Mouse (Mus musculus) intestine, embryonic 14.5 days (tissue): Measurements from ENCODE around the gene Ppif. TPM values are rescaled to one million over a fixed set of nuclear protein-coding genes. Genes with fewer than 3 reads are reported as not detected.

Experiments used
- ATAC-seq: fragments of 200-750 bp; cut with Nextera tagmentation; replicated peaks from 2 replicates; pipeline ENCODE4 v1.8.0; 2017; ENCODE audit warnings: low read depth, moderate number of reproducible peaks, moderate TSS enrichment, moderate library complexity; ENCODE audit not compliant: low FRiP score, low TSS enrichment
- DNase-seq: peaks from one replicate; pipeline ENCODE4 v3.0.0-alpha.2; 2018; ENCODE audit warnings: low spot score
- H3K27ac ChIP-seq: fragments of 300-500 bp; sonication (generic); 2 replicates; pipeline ENCODE4 v1.5.1; 2014; ENCODE audit warnings: low read depth, mild to moderate bottlenecking, control low read depth
- H3K27me3 ChIP-seq: fragments of 300-500 bp; sonication (generic); replicated peaks from 2 replicates; pipeline ENCODE4 v1.6.1; 2014; ENCODE audit warnings: low read length, control low read depth; ENCODE audit not compliant: control insufficient read depth, insufficient read depth
- H3K36me3 ChIP-seq: fragments of 300-500 bp; sonication (generic); 2 replicates; pipeline ENCODE4 v1.6.1; 2014; ENCODE audit warnings: low read length, control low read depth; ENCODE audit not compliant: control insufficient read depth, insufficient read depth
- H3K4me1 ChIP-seq: fragments of 300-500 bp; sonication (generic); replicated peaks from 2 replicates; pipeline ENCODE4 v1.6.1; 2014; ENCODE audit warnings: low read length, control low read depth, mixed read lengths; ENCODE audit not compliant: control insufficient read depth, insufficient read depth
- H3K4me2 ChIP-seq: fragments of 300-500 bp; sonication (generic); 2 replicates; pipeline ENCODE4 v1.6.1; 2014; ENCODE audit warnings: low read length
- H3K4me3 ChIP-seq: fragments of 300-500 bp; sonication (generic); 2 replicates; pipeline ENCODE4 v1.5.1; 2014; ENCODE audit warnings: low read depth, low read length, control low read depth, mixed read lengths
- H3K9ac ChIP-seq: fragments of 300-500 bp; sonication (generic); 2 replicates; pipeline ENCODE4 v1.6.1; 2014; ENCODE audit warnings: mild to moderate bottlenecking, low read length
- H3K9me3 ChIP-seq: fragments of 300-500 bp; sonication (generic); 2 replicates; pipeline ENCODE4 v1.6.1; 2016; ENCODE audit warnings: low read length, control low read depth; ENCODE audit not compliant: control insufficient read depth
- WGBS: fragments of 180-500 bp; shearing (Covaris S2); extraction: QIAGEN DNeasy Blood & Tissue Kit; methylation state at CpG from one replicate; pipeline ENCODE4 v1.1.7; 2014; 5-methylcytosine and 5-hydroxymethylcytosine counted together
- polyA plus RNA-seq: library from polyadenylated mRNA; unstranded; fragments of >200 nt; fragmentation: Nextera tagmentation; extraction: Ambion mirVana; gene quantifications from 2 replicates; pipeline ENCODE4 v1.2.1, GENCODE M21; 2014

Gene Ppif
- polyA plus RNA-seq = 71.2 and 71.4 TPM in 2 replicates

DNA sequence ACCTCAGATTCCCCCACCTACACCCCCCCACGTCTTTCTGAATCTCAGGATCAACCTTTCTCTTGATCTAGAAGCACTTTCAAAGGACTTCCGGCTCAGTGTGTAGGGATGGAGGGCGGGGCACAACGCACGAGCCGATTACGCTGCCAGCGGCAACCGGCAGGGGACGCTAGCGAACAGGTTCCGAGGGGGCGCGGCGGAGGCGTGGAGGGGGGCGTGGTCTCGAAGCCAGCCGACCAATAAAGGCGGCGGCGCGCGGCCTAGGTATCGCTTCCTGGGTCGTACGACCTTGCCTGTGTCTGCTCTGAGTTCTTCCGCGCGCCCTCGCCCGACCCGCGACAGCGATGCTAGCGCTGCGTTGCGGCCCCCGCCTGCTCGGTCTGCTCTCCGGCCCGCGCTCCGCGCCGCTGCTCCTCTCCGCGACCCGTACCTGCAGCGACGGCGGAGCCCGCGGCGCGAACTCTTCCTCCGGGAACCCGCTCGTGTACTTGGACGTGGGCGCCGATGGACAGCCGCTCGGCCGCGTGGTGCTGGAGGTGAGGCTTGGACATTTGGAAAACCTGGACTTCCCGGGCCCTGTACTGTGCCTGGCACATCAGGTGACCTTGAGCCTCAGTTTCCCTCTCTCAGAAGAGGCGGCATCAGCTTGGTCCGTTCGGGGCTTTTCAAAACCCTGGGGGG is at the start of gene Ppif:
Ppif (plus strand) TSS at position 267 of the 681 bp plus-strand sequence.
- WGBS = under 1% methylated on average over 70 of the region's 70 CpGs
- ATAC-seq = peak; percentile 88

GRCm38 (mm10) chr14:25645717-25646116 is 48.2 kb upstream of the Ppif start:
- Histone ChIP-seq H3K4me2 (no peak overlapping the region), H3K27ac (no peak overlapping the region), H3K4me3 (no peak overlapping the region), H3K36me3 (peaks cover 78% of the 10 kb centered on the region), H3K9ac (no peak overlapping the region), H3K9me3 (no peaks in the 10 kb centered on the region), H3K27me3 (no peaks in the 10 kb centered on the region), H3K4me1 (no peaks in the 10 kb centered on the region)
- WGBS = 94% methylated on average over 9 of the region's 9 CpGs
- ATAC-seq (no peak), DNase-seq (no peak)

More for the DNA sequence above, at the start of gene Ppif:
- Histone ChIP-seq H3K36me3 (peaks cover 33% of the 10 kb centered on the region), H3K9ac (peak within 1 kb of the TSS; percentile 70), H3K4me3 (peak within 1 kb of the TSS; percentile 74), H3K27me3 (no peaks in the 10 kb centered on the region), H3K4me1 (peaks cover 15% of the 10 kb centered on the region), H3K9me3 (no peaks in the 10 kb centered on the region), H3K4me2 (peak within 1 kb of the TSS; percentile 83), H3K27ac (peak within 1 kb of the TSS; percentile 25)
- peak; percentile 100 for DNase-seq

DNA sequence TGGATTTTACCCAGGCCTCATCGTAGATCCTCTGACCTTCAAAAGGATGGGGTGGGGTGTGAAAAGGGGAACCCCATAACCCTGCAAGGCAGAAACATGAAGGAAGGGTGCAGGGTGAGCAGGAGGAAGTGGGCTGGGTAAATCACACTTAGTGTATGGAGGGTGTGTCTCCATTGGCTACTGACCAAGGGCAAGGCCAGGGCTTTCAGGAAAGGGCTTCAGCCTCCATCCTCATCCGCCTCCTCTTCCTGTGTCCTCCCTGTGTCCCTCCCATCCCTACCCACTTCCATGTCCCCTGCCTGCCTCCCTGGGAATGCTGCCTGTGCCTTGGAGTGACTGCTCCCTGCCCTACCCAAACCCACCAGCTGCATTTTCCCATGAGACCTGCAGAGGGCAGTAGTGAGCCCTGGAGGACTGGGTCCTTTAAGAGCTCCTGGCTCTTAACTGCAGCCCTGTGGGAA is 47.8 kb upstream of the Ppif start:
- H3K9me3 ChIP-seq = no peaks in the 10 kb centered on the region
- peaks cover 82% of the 10 kb centered on the region for H3K36me3 ChIP-seq
- no peak for ATAC-seq
- no peaks in the 10 kb centered on the region for H3K4me1 ChIP-seq
- H3K9ac ChIP-seq = no peak overlapping the region
- no peak overlapping the region for H3K4me3 ChIP-seq
- H3K4me2 ChIP-seq = no peak overlapping the region
- H3K27ac ChIP-seq = no peak overlapping the region
- peak; percentile 82 for DNase-seq
- no peaks in the 10 kb centered on the region for H3K27me3 ChIP-seq
- WGBS = 58% methylated on average over 2 of the region's 2 CpGs

DNA sequence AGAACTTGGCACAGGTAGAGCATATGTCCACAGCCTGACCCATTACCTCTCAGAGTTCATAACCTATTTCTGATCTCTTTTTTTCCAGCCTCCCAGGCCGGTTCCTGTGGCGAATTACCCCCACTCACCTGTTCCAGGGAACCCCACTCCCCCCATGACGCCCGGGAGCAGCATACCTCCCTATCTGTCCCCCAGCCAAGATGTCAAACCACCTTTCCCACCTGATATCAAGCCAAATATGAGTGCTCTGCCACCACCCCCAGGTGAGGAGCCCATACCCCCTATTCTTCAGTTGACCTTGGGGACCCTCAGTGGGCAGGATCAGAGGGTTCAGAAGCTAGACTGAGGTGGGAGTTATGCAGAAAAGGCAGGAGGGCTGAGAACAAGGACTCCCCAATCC is 42.8 kb upstream of the Ppif start:
- Histone ChIP-seq H3K9me3 (no peaks in the 10 kb centered on the region), H3K36me3 (peaks cover 94% of the 10 kb centered on the region), H3K9ac (no peak overlapping the region), H3K4me3 (no peak overlapping the region), H3K27ac (no peak overlapping the region), H3K4me1 (no peaks in the 10 kb centered on the region), H3K4me2 (no peak overlapping the region), H3K27me3 (no peaks in the 10 kb centered on the region)
- ATAC-seq (no peak), DNase-seq (no peak)
- 95% methylated on average over 4 of the region's 4 CpGs for WGBS

DNA sequence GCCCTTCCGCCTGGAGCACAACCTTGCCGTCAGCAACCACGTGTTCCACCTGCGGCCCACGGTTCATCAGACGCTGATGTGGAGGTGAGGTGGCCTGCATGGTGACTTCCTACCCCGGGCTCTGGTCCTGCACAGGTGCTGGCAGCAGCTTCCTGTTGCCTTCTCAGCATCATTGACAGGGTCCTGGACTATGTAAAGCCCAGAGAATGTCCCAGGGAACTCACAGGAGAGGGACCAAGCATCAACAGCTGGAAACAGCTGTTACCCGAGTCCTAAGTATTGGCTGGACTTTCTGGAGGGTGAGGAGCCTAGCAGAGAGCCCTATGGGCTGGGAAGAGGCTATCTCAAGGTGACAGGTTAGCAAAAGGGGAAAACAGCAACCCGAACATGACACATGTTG is 42.0 kb upstream of the Ppif start:
- peaks cover 99% of the 10 kb centered on the region for H3K36me3 ChIP-seq
- no peak overlapping the region for H3K4me3 ChIP-seq
- 85% methylated on average over 9 of the region's 9 CpGs for whole genome bisulfite sequencing

DNA sequence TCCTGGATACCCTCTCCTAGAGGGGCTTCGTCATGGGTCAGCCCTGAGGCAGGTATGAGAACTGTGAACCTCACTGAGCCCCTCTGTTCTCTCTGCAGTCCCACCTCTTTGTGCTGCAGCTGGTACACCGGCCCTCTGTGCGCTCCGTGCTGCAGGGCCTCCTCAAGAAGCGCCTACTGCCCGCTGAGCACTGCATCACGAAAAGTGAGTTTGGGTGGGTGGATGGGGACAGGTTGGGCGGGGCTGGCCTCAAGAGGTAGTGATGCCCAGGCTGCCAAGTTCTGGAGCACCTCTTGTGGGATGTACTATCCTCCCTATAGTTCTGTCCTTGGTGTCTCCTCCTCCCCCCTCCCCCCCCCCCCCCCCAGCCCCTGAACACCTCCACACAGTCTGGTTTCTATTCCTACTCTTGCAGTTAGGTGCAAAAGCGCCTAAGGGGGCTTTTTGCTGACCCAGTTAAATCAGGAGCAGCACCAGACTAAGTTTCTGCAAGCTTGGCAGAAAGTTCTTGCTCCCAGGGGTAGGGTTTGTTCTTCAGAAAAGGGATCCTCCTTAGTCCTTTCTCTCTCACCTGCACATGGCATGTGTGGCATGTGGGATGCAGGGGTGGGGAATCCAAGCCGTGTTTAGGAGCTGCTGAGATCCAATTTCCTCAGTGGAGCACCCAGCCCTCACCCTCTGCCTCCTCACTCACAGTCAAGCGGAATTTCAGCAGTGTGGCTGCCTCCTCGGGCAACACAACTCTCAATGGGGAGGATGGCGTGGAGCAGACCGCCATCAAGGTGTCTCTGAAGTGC is 39.4 kb upstream of the Ppif start:
- Histone ChIP-seq H3K27ac (no peak overlapping the region), H3K9ac (no peak overlapping the region), H3K27me3 (no peaks in the 10 kb centered on the region), H3K4me1 (no peaks in the 10 kb centered on the region), H3K36me3 (peaks cover 99% of the 10 kb centered on the region), H3K4me3 (no peak overlapping the region), H3K4me2 (no peak overlapping the region), H3K9me3 (no peaks in the 10 kb centered on the region)
- ATAC-seq (no peak), DNase-seq (no peak)
- WGBS = 88% methylated on average over 14 of the region's 14 CpGs

More for the DNA sequence above, 42.0 kb upstream of the Ppif start:
- H3K27me3 ChIP-seq = no peaks in the 10 kb centered on the region
- ATAC-seq (no peak), DNase-seq (no peak)
- H3K4me1 ChIP-seq = no peaks in the 10 kb centered on the region
- no peak overlapping the region for H3K9ac ChIP-seq
- no peak overlapping the region for H3K4me2 ChIP-seq
- H3K27ac ChIP-seq = no peak overlapping the region
- H3K9me3 ChIP-seq = no peaks in the 10 kb centered on the region

- Histone ChIP-seq H3K27me3 (no peaks in the 10 kb centered on the region), H3K9me3 (no peaks in the 10 kb centered on the region), H3K4me3 (no peak overlapping the region), H3K9ac (no peak overlapping the region), H3K36me3 (peaks cover 99% of the 10 kb centered on the region), H3K27ac (no peak overlapping the region), H3K4me1 (no peaks in the 10 kb centered on the region), H3K4me2 (no peak overlapping the region)
- no peak for DNase-seq
- no peak for ATAC-seq
- WGBS = 65% methylated on average over 11 of the region's 11 CpGs
These were observed 33.3 kb upstream of the Ppif start for GRCm38 (mm10) chr14:25660661-25661060.

DNA sequence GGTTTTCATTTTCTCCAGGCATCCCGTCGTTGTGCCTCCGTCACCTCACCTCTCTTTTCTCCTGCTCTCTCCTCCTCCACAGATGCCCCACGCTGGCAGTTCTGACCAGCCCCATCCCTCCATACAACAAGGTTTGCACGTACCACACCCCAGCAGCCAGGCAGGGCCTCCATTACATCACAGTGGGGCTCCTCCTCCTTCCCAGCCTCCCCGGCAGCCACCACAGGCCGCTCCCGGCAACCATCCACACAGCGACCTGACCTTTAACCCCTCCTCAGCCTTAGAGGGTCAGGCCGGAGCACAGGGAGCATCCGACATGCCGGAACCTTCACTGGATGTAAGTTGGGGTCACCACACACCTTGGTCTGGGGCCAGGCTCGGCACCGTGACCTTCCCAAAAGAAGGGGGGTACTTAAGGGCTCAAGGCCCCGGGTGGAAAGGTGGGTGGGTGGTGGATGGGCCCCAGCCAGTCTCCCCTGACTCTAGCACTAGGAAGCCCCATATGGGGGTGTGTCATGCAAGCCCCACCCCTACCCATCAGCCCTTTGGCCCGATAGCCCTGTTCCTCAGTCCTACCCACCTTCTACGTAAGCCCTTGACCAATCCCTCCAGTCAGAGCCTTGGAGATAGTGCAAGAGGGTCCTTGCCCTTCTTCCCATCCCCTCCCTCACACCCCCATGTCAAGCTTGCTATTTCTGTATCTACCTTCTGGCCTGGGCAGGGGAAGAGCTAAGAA is 32.6 kb upstream of the Ppif start:
- Histone ChIP-seq H3K27me3 (no peaks in the 10 kb centered on the region), H3K4me1 (no peaks in the 10 kb centered on the region), H3K36me3 (peaks cover 99% of the 10 kb centered on the region), H3K27ac (no peak overlapping the region), H3K9ac (no peak overlapping the region), H3K4me3 (no peak overlapping the region), H3K4me2 (no peak overlapping the region), H3K9me3 (no peaks in the 10 kb centered on the region)
- DNase-seq = no peak
- ATAC-seq = no peak
- WGBS = 70% methylated on average over 17 of the region's 17 CpGs
